Mouse (Mus musculus): ENCODE results near the gene Edar.
A peak's percentile ranks its signal among the peaks of the same experiment; 100 is the strongest.

Edar gene

GRCm38 (mm10) chr10:58600151-58600550, 75.3 kb downstream of the Edar start:
- DNase-seq = no peak

GRCm38 (mm10) chr10:58595821-58596220, 79.6 kb downstream of the Edar start:
- DNase-seq = no peak

GRCm38 (mm10) chr10:58595197-58595596, 80.3 kb downstream of the Edar start:
- DNase-seq = no peak

- DNase-seq = no peak
Observed at GRCm38 (mm10) chr10:58594486-58594885, 81.0 kb downstream of the Edar start.

- no peak for DNase-seq
Observed at GRCm38 (mm10) chr10:58585427-58586223, 89.8 kb downstream of the Edar start.

- no peak for DNase-seq
Observed at GRCm38 (mm10) chr10:58560521-58560920, 114.9 kb downstream of the Edar start.

GRCm38 (mm10) chr10:58559901-58560300, 115.6 kb downstream of the Edar start:
- DNase-seq = peak in 1 of 2 experiments; percentile 46

GRCm38 (mm10) chr10:58559098-58559497, 116.4 kb downstream of the Edar start:
- peak; percentile 33 to 62 for DNase-seq

- DNase-seq = no peak
Observed at GRCm38 (mm10) chr10:58554693-58555387, 120.6 kb downstream of the Edar start.
